ENCODE assay signal across 28 mouse cellular contexts in the genomic region with DNA sequence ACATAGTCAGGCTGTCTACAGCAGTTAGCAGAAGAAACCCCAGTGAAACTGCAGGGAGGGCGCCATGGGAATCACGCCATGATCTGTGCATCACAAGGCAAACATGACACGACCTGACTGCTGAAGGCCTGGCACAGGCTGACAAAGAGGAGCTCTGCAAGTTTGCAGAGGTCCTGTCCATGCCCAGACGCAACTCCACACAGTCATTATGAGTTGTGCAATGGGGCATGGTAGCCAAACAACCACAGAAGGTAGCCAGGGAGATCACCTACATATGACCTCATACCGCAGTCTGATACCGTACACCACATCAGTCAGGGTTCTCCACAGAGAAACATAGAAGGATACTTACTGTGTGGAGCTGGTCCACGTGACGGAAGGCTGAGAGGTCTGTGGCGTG.
A peak's percentile ranks its signal among the peaks of the same experiment; 100 is the strongest.
DNase-seq lines count a peak whose midpoint lies in the region; ATAC-seq lines count a peak whose summit lies in the region.
"Had no signal": no experiment of that assay in that cellular context is flagged by ENCODE, and none has a peak within 500 bp of the region (broad histone marks: within the 10 kb centered on the region; RNA-seq: fewer than 3 reads in every experiment).

No protein-coding gene starts in this region.

- no peaks in the 10 kb centered on the region for H3K27me3 ChIP-seq in liver, embryonic 15.5 days
- H3K27me3 ChIP-seq: embryonic facial prominence, embryonic 12.5 days; embryonic facial prominence, embryonic 15.5 days; forebrain, embryonic 13.5 days; heart, embryonic 12.5 days; heart, embryonic 15.5 days; hindbrain, embryonic 13.5 days; intestine, embryonic 15.5 days; Patski had no signal

- no peak overlapping the region for H3K27ac ChIP-seq in liver, embryonic 15.5 days (replicated peaks)
- H3K27ac ChIP-seq: embryonic facial prominence, embryonic 12.5 days; embryonic facial prominence, embryonic 15.5 days; forebrain, embryonic 13.5 days; gastrocnemius, adult 2 months; heart, embryonic 15.5 days; hindbrain, embryonic 10.5 days; hindbrain, embryonic 13.5 days; intestine, embryonic 15.5 days had no signal

- no peak for DNase-seq in liver
- peak; percentile 14 for DNase-seq in lung, postnatal 36 days
- no peak for DNase-seq in lung, postnatal 14 days
- DNase-seq in fat pad, adult 2 months (ENCODE audit: extremely low read depth, low read depth, low spot score) = peak; percentile 67
- no peak for DNase-seq in urinary bladder, postnatal 10 days (ENCODE audit: low spot score)
- DNase-seq: adrenal gland, postnatal 10 days; adrenal gland, postnatal 36 days; cerebellum, adult 11 months; cerebellum, adult 2 months; cerebellum, adult 9-11 months; cerebellum, postnatal 25 days; forebrain, postnatal 0 days; gastrocnemius, adult 2 months; gastrocnemius, postnatal 14 days; heart, postnatal 10 days; heart, postnatal 36 days had no signal

- peak; percentile 16; the same call in 1 of the 2 replicates for ATAC-seq in liver, embryonic 15.5 days (ENCODE audit: insufficient read depth)
- ATAC-seq: CD4-positive, CD25-positive, alpha-beta regulatory T cell, adult 4 months; forebrain, embryonic 13.5 days; forebrain, postnatal 0 days; hindbrain, embryonic 16.5 days; intestine, embryonic 15.5 days; Patski had no signal

- no peaks in the 10 kb centered on the region for H3K9me3 ChIP-seq in liver, embryonic 15.5 days (replicated peaks)
- H3K9me3 ChIP-seq: embryonic facial prominence, embryonic 12.5 days; embryonic facial prominence, embryonic 15.5 days; forebrain, embryonic 13.5 days; heart, embryonic 12.5 days; heart, embryonic 15.5 days; hindbrain, embryonic 10.5 days; hindbrain, embryonic 13.5 days; intestine, embryonic 15.5 days had no signal

- H3K36me3 ChIP-seq in liver, embryonic 15.5 days (replicated peaks) = no peaks in the 10 kb centered on the region
- H3K36me3 ChIP-seq: embryonic facial prominence, embryonic 15.5 days; heart, embryonic 15.5 days; intestine, embryonic 15.5 days had no signal

- peaks cover 7% of the 10 kb centered on the region for H3K4me1 ChIP-seq in liver, embryonic 15.5 days (replicated peaks)

- H3K4me3 ChIP-seq in liver, embryonic 15.5 days (replicated peaks) = no peak overlapping the region
- H3K4me3 ChIP-seq: embryonic facial prominence, embryonic 12.5 days; embryonic facial prominence, embryonic 15.5 days; forebrain, embryonic 13.5 days; gastrocnemius, adult 2 months; heart, embryonic 12.5 days; heart, embryonic 15.5 days; hindbrain, embryonic 10.5 days; hindbrain, embryonic 13.5 days; intestine, embryonic 15.5 days had no signal

- H3K9ac ChIP-seq in liver, embryonic 15.5 days = no peak overlapping the region
- H3K9ac ChIP-seq: embryonic facial prominence, embryonic 12.5 days; embryonic facial prominence, embryonic 15.5 days; forebrain, embryonic 13.5 days; forebrain, postnatal 0 days; heart, embryonic 12.5 days; heart, embryonic 15.5 days; hindbrain, embryonic 13.5 days; intestine, embryonic 15.5 days had no signal

- H3K4me2 ChIP-seq in liver, embryonic 15.5 days = no peak overlapping the region
- H3K4me2 ChIP-seq: embryonic facial prominence, embryonic 12.5 days; embryonic facial prominence, embryonic 15.5 days; forebrain, embryonic 13.5 days; heart, embryonic 12.5 days; heart, embryonic 15.5 days; hindbrain, embryonic 13.5 days; intestine, embryonic 15.5 days had no signal

- WGBS in liver, embryonic 15.5 days (ENCODE audit: insufficient replicate concordance) = 68% methylated on average over 9 of the region's 9 CpGs

Comparison
In these comparisons a context has a peak if more than half of its experiments do, and no peak if none do; other contexts are left out.
1. DNase-seq: peak in lung, postnatal 36 days (single experiment) and fat pad, adult 2 months (single experiment); none in liver (single experiment), lung, postnatal 14 days (single experiment) and urinary bladder, postnatal 10 days (single experiment).